Mouse (Mus musculus) thymus, adult 2 months (tissue): ENCODE results near the gene Traf3ip1.
A peak's percentile ranks its signal among the peaks of the same experiment; 100 is the strongest.

Source experiments
- CTCF ChIP-seq: fragments of 200-500 bp; IDR thresholded peaks from 2 replicates; pipeline ENCODE4 v1.5.1; 2012; ENCODE audit warnings: mild to moderate bottlenecking, control low read depth, low read length, moderate library complexity, borderline replicate concordance; ENCODE audit not compliant: control insufficient read depth, poor library complexity, insufficient read depth; ENCODE audit errors: extremely low read depth
- POLR2A ChIP-seq: fragments of 200-500 bp; IDR thresholded peaks from 2 replicates; pipeline ENCODE4 v1.6.1; 2012; ENCODE audit warnings: mild to moderate bottlenecking, low read length, control low read depth, moderate library complexity; ENCODE audit not compliant: control insufficient read depth, poor library complexity, insufficient read depth; ENCODE audit errors: extremely low read depth

DNA sequence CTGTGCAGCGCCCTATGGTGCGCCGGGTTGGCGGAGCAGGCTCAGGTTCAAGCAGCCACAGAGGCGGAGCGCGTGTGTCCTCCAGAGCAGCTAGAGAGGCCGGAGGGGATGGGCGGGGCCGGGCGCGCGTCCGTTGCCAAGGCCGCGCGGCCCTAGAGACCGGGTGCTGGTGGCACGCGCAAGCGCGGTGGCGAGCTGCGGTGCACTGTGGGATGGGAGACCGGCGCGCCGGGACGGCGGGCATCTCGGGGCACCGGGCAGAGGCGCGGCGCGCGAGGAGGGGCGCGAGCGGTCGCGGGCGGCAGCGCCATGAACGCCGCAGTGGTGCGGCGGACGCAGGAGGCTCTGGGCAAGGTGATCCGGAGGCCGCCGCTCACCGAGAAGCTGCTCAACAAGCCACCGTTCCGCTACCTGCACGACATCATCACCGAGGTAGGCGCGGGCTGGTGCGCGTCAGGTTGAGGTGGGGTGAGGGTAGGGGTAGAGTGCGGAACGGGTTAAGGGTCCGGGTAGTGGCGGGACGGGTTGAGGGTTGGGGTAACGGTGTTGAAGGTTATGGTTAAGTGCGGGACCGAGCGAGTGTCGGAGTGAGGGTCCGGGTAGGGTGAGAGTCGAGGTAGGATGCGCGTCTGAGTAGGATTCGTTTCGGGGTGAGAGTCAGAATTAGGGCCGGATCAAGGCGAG is at the start of gene Traf3ip1:
- TF ChIP-seq POLR2A (peak; percentile 57; the same call in 1 of the 2 replicates), CTCF (peak; percentile 50; the same call in 1 of the 2 replicates)
